Mouse (Mus musculus) stomach, embryonic 16.5 days (tissue): ENCODE data around the gene Tepp. TPM values are rescaled to one million over a fixed set of nuclear protein-coding genes. Genes with fewer than 3 reads are reported as not detected.

Experiments used
- ATAC-seq: fragments of 200-750 bp; cut with Nextera tagmentation; 2 replicates; pipeline ENCODE4 v1.8.0; 2017; ENCODE audit warnings: moderate number of reproducible peaks, moderate TSS enrichment; ENCODE audit not compliant: insufficient read depth, low FRiP score
- H3K27ac ChIP-seq: fragments of 300-500 bp; sonication (generic); 2 replicates; pipeline ENCODE4 v1.5.1; 2014; ENCODE audit warnings: low read length
- H3K27me3 ChIP-seq: fragments of 300-500 bp; sonication (generic); 2 replicates; pipeline ENCODE4 v1.6.1; 2014; ENCODE audit warnings: low read length, control low read depth, mixed read lengths; ENCODE audit not compliant: control insufficient read depth, insufficient read depth
- H3K36me3 ChIP-seq: fragments of 300-500 bp; sonication (generic); 2 replicates; pipeline ENCODE4 v1.6.1; 2014; ENCODE audit warnings: low read length; ENCODE audit not compliant: control insufficient read depth, insufficient read depth
- H3K4me1 ChIP-seq: fragments of 300-500 bp; sonication (generic); 2 replicates; pipeline ENCODE4 v1.6.1; 2014; ENCODE audit warnings: low read length, control low read depth, mixed read lengths; ENCODE audit not compliant: control insufficient read depth, insufficient read depth
- H3K4me2 ChIP-seq: fragments of 300-500 bp; sonication (generic); 2 replicates; pipeline ENCODE4 v1.6.1; 2014; ENCODE audit warnings: low read depth, low read length, mixed read lengths
- H3K4me3 ChIP-seq: fragments of 300-500 bp; sonication (generic); replicated peaks from 2 replicates; pipeline ENCODE4 v1.5.1; 2014; ENCODE audit warnings: mild to moderate bottlenecking, low read length
- H3K9ac ChIP-seq: fragments of 300-500 bp; sonication (generic); 2 replicates; pipeline ENCODE4 v1.6.1; 2014; ENCODE audit warnings: low read length
- H3K9me3 ChIP-seq: fragments of 300-500 bp; sonication (generic); replicated peaks from 2 replicates; pipeline ENCODE4 v1.6.1; 2016; ENCODE audit warnings: low read length, control low read depth; ENCODE audit not compliant: control insufficient read depth
- whole genome bisulfite sequencing: fragments of 180-500 bp; shearing (Covaris S2); extraction: QIAGEN DNeasy Blood & Tissue Kit; methylation state at CpG from one replicate; pipeline ENCODE4 v1.1.7; 2014; 5-methylcytosine and 5-hydroxymethylcytosine counted together
- polyA plus RNA-seq: library from polyadenylated mRNA; unstranded; fragments of >200 nt; fragmentation: Nextera tagmentation; extraction: Ambion mirVana; gene quantifications from 2 replicates; pipeline ENCODE4 v1.2.1, GENCODE M21; 2015

The Tepp gene
- polyA plus RNA-seq, 1 experiment from 2014 or later = not detected

- Histone ChIP-seq H3K27ac (no peak overlapping the region), H3K36me3 (peaks cover 20% of the 10 kb centered on the region), H3K4me2 (no peak overlapping the region), H3K4me1 (peaks cover 10% of the 10 kb centered on the region; the same call in 1 of the 2 replicates), H3K4me3 (no peak overlapping the region), H3K9me3 (no peaks in the 10 kb centered on the region), H3K9ac (no peak overlapping the region), H3K27me3 (no peaks in the 10 kb centered on the region)
- WGBS = 66% methylated on average over 5 of the region's 5 CpGs
- no peak for ATAC-seq
Measured at GRCm38 (mm10) chr8:95324646-95325045, 14.3 kb downstream of the Tepp start.

GRCm38 (mm10) chr8:95326822-95327221 is 16.5 kb downstream of the Tepp start:
- Histone ChIP-seq H3K4me2 (no peak overlapping the region), H3K27me3 (no peaks in the 10 kb centered on the region), H3K9me3 (no peaks in the 10 kb centered on the region), H3K27ac (no peak overlapping the region), H3K36me3 (peaks cover 20% of the 10 kb centered on the region), H3K4me1 (peaks cover 12% of the 10 kb centered on the region), H3K9ac (no peak overlapping the region), H3K4me3 (no peak overlapping the region)
- ATAC-seq = no peak
- 84% methylated on average over 5 of the region's 5 CpGs for WGBS

GRCm38 (mm10) chr8:95327866-95328465 is 17.6 kb downstream of the Tepp start:
- Histone ChIP-seq H3K27ac (no peak overlapping the region), H3K9ac (no peak overlapping the region), H3K4me3 (no peak overlapping the region), H3K4me2 (no peak overlapping the region), H3K9me3 (no peaks in the 10 kb centered on the region), H3K4me1 (peaks cover 12% of the 10 kb centered on the region), H3K27me3 (no peaks in the 10 kb centered on the region), H3K36me3 (peaks cover 20% of the 10 kb centered on the region)
- WGBS = 91% methylated on average over 46 of the region's 46 CpGs
- no peak for ATAC-seq

GRCm38 (mm10) chr8:95330367-95330766 is 20.0 kb downstream of the Tepp start:
- Histone ChIP-seq H3K27ac (no peak overlapping the region), H3K9me3 (no peaks in the 10 kb centered on the region), H3K9ac (peak overlapping the region; percentile 94), H3K36me3 (peaks cover 29% of the 10 kb centered on the region), H3K27me3 (no peaks in the 10 kb centered on the region), H3K4me1 (peaks cover 12% of the 10 kb centered on the region), H3K4me2 (peak overlapping the region; percentile 91), H3K4me3 (peak overlapping the region; percentile 75)
- 45% methylated on average over 1 of the region's 1 CpGs for WGBS
- no peak for ATAC-seq

- Histone ChIP-seq H3K27me3 (no peaks in the 10 kb centered on the region), H3K27ac (peak overlapping the region; percentile 98), H3K4me3 (peak overlapping the region; percentile 75), H3K4me2 (peak overlapping the region; percentile 91), H3K4me1 (peaks cover 12% of the 10 kb centered on the region), H3K9ac (peak overlapping the region; percentile 94), H3K36me3 (peaks cover 29% of the 10 kb centered on the region), H3K9me3 (no peaks in the 10 kb centered on the region)
- ATAC-seq = peak; percentile 18; the same call in 1 of the 2 replicates
- under 1% methylated on average over 38 of the region's 38 CpGs for WGBS
Measured at GRCm38 (mm10) chr8:95331156-95331719, 20.9 kb downstream of the Tepp start.

GRCm38 (mm10) chr8:95331720-95332436 is 21.5 kb downstream of the Tepp start, which contains the start of the genes Zfp319 and Usb1:
TSS of gene Zfp319 (minus strand) at chr8:95331950.
TSS of gene Usb1 (plus strand) at chr8:95332284.
- Histone ChIP-seq H3K27me3 (no peaks in the 10 kb centered on the region), H3K4me3 (peak within 1 kb of the TSS; percentile 75), H3K36me3 (peaks cover 29% of the 10 kb centered on the region), H3K4me1 (peaks cover 12% of the 10 kb centered on the region), H3K9ac (peak within 1 kb of the TSS; percentile 94), H3K9me3 (no peaks in the 10 kb centered on the region), H3K4me2 (peak within 1 kb of the TSS; percentile 91), H3K27ac (peak within 1 kb of the TSS; percentile 98)
- WGBS = under 1% methylated on average over 73 of the region's 80 CpGs
- peak; percentile 96 for ATAC-seq

- Histone ChIP-seq H3K9me3 (no peaks in the 10 kb centered on the region), H3K4me3 (peak overlapping the region; percentile 75), H3K27ac (peak overlapping the region; percentile 98), H3K9ac (peak overlapping the region; percentile 94), H3K36me3 (peaks cover 28% of the 10 kb centered on the region), H3K4me1 (peaks cover 12% of the 10 kb centered on the region), H3K4me2 (peak overlapping the region; percentile 91), H3K27me3 (no peaks in the 10 kb centered on the region)
- ATAC-seq = no peak
- 15% methylated on average over 21 of the region's 21 CpGs for WGBS
Measured at GRCm38 (mm10) chr8:95332437-95333199, 22.3 kb downstream of the Tepp start.

GRCm38 (mm10) chr8:95335706-95336105 is 25.3 kb downstream of the Tepp start:
- H3K27me3 ChIP-seq = no peaks in the 10 kb centered on the region
- H3K9ac ChIP-seq = no peak overlapping the region
- H3K4me1 ChIP-seq = peaks cover 3% of the 10 kb centered on the region
- no peak overlapping the region for H3K4me3 ChIP-seq
- no peak overlapping the region for H3K27ac ChIP-seq
- H3K4me2 ChIP-seq = no peak overlapping the region
- WGBS = 83% methylated on average over 1 of the region's 1 CpGs
- H3K36me3 ChIP-seq = peaks cover 19% of the 10 kb centered on the region; the same call in 1 of the 2 replicates
- no peaks in the 10 kb centered on the region for H3K9me3 ChIP-seq
- ATAC-seq = no peak
